Comparison of ENCODE assay signal across 25 mouse cellular contexts in the genomic region with DNA sequence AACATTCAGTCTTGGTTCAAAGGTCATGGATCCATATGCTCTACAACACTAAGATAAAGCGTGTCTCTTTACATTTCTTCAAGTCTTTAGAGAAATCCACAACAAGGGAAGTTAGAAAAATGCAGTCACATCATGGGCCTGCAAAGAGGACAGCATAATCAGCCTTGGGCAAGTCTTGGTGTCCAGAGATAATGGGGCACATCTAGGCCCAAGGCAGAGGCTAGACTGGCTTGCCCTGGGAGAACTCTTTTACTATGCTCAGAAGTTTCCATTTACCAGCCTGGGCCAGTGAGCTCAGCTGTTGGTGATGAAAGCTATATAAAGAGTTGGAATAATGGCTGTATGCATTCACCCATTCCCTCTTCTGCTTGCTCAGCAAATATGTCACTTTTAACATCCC.
"Had no signal": no experiment of that assay in that cellular context is flagged by ENCODE, and none has a peak within 500 bp of the region (broad histone marks: within the 10 kb centered on the region; RNA-seq: fewer than 3 reads in every experiment).

No protein-coding gene starts in this region.

- H3K27me3 ChIP-seq: heart, embryonic 12.5 days; heart, embryonic 13.5 days; heart, embryonic 15.5 days; hindbrain, embryonic 12.5 days; hindbrain, embryonic 13.5 days; hindbrain, embryonic 15.5 days; intestine, embryonic 15.5 days; kidney, embryonic 15.5 days had no signal

- DNase-seq: heart, postnatal 14 days; heart, postnatal 36 days; kidney, adult 11 months; kidney, adult 18-20 months; kidney, adult 8-10 months; layer of hippocampus, adult 9-11 months; layer of hippocampus, postnatal 36 days had no signal

- H3K9ac ChIP-seq: heart, embryonic 12.5 days; heart, embryonic 13.5 days; heart, embryonic 15.5 days; hindbrain, embryonic 12.5 days; hindbrain, embryonic 13.5 days; hindbrain, embryonic 14.5 days; hindbrain, embryonic 15.5 days; intestine, embryonic 15.5 days; kidney, embryonic 15.5 days had no signal

- H3K4me3 ChIP-seq: heart, embryonic 12.5 days; heart, embryonic 13.5 days; heart, embryonic 15.5 days; hindbrain, embryonic 10.5 days; hindbrain, embryonic 12.5 days; hindbrain, embryonic 13.5 days; hindbrain, embryonic 15.5 days; intestine, embryonic 15.5 days; kidney, embryonic 15.5 days; layer of hippocampus, adult 2 months; left cerebral cortex, adult 2 months had no signal

- H3K36me3 ChIP-seq: heart, embryonic 12.5 days; heart, embryonic 13.5 days; heart, embryonic 15.5 days; hindbrain, embryonic 10.5 days; hindbrain, embryonic 12.5 days; hindbrain, embryonic 13.5 days; hindbrain, embryonic 15.5 days; intestine, embryonic 15.5 days; kidney, embryonic 15.5 days had no signal

- H3K4me2 ChIP-seq: heart, embryonic 11.5 days; heart, embryonic 12.5 days; heart, embryonic 13.5 days; heart, embryonic 15.5 days; hindbrain, embryonic 12.5 days; hindbrain, embryonic 13.5 days; hindbrain, embryonic 14.5 days; hindbrain, embryonic 15.5 days; intestine, embryonic 15.5 days; kidney, embryonic 15.5 days had no signal

- H3K9me3 ChIP-seq: heart, embryonic 12.5 days; heart, embryonic 13.5 days; heart, embryonic 15.5 days; hindbrain, embryonic 10.5 days; hindbrain, embryonic 12.5 days; hindbrain, embryonic 13.5 days; hindbrain, embryonic 15.5 days; intestine, embryonic 15.5 days; kidney, embryonic 15.5 days had no signal

- H3K27ac ChIP-seq: heart, embryonic 13.5 days; heart, embryonic 15.5 days; hindbrain, embryonic 10.5 days; hindbrain, embryonic 12.5 days; hindbrain, embryonic 13.5 days; hindbrain, embryonic 14.5 days; hindbrain, embryonic 15.5 days; hindbrain, postnatal 0 days; intestine, embryonic 15.5 days; kidney, embryonic 15.5 days; kidney, postnatal 0 days; layer of hippocampus, adult 2 months; left cerebral cortex, adult 2 months had no signal

- ATAC-seq: hindbrain, embryonic 16.5 days; hindbrain, postnatal 0 days; inflammation-experienced regulatory T-cells, adult 6 months; intestine, embryonic 16.5 days had no signal
